Mouse (Mus musculus) macrophage (primary cell): Measurements from ENCODE around the gene Elovl3. TPM values are rescaled to one million over a fixed set of nuclear protein-coding genes. Genes with fewer than 3 reads are reported as not detected.
"Not testable (repeated sequence)": the region's sequence is repeated elsewhere in the genome, so short reads cannot be mapped to it uniquely, and the experiment has no call there.

Experiments
- H3K27ac ChIP-seq: fragments of 350-480 bp; formaldehyde crosslinking; 2 replicates; pipeline ENCODE4 v1.9.0; 2021
- H3K36me3 ChIP-seq: fragments of 350-480 bp; formaldehyde crosslinking; 2 replicates; pipeline ENCODE4 v1.9.0; 2021; ENCODE audit errors: inconsistent target
- H3K4me3 ChIP-seq: fragments of 350-480 bp; formaldehyde crosslinking; 2 replicates; pipeline ENCODE4 v1.9.0; 2021; ENCODE audit errors: inconsistent target
- H3K79me2 ChIP-seq: fragments of 350-480 bp; formaldehyde crosslinking; 2 replicates; pipeline ENCODE4 v1.9.0; 2021; ENCODE audit errors: inconsistent target
- WGBS: methylation state at CpG from one replicate; pipeline ENCODE4 v1.1.7; 2026; ENCODE audit warnings: inconsistent platforms; ENCODE audit not compliant: missing documents; 5-methylcytosine and 5-hydroxymethylcytosine counted together
- polyA plus RNA-seq: library from polyadenylated mRNA; stranded (reverse); fragments of 250-400 nt; gene quantifications from 3 replicates; pipeline ENCODE4 v1.2.4, GENCODE M21; 2018; ENCODE audit warnings: inconsistent platforms

The Elovl3 gene
- polyA plus RNA-seq, 1 experiment from 2014 or later: not detected

DNA sequence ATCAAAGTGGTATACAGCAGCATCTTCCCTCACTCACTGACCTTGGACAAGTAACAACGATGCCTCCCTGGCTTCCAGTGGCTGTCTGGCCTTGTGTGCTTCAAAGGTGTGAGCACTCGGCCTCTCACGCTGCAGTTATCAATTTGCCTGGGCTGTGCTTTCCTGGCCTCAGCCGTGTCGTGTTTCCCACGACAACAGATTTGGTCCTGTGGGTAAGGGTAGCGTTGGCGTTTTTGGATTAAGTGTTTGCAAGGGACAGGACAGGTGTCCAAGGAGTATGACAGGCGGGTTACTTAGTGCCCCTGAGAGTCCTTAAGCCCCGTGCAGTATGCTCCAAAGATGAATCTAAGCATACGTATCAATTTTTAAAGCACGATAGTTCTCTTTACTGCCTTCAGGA, 17.4 kb downstream of the Elovl3 start:
- 35% methylated on average over 12 of the region's 12 CpGs for WGBS
- Histone ChIP-seq H3K36me3 (no peaks in the 10 kb centered on the region), H3K79me2 (peaks cover 15% of the 10 kb centered on the region), H3K27ac (no peak overlapping the region), H3K4me3 (no peak overlapping the region)

DNA sequence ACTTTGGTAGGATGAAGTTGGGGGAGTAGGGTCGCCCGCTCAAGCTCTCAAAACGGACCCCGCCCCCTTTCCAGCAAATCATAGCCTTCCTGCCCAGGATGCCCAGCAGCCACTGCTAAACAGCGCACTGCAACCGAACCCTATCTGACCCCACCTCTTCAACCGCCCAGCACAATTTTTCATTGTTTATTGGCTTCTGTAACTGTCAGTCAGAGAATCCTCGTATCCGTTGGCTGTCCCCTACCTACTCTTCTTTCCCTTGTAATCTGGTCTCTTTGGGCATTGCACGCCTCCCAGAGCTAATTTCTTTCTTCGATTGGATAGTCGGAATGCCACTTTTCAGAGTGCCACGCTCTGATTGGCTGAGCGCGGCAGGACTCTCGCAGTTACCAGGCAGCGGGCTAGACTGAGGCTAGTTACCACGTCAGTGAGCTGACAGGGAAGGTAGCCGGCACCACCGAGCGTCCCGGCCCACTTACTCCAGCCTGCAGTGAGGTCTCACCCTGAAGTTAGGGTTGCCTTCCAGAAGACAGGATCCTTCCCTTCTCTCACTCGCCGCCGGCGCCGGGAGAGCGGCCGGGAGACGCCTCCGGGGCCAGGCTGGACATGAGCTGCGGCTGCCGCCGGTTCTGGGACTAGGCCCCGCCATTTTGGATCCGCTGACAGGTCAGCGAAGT, 20.6 kb downstream of the Elovl3 start, which contains the start of gene Gbf1:
TSS of gene Gbf1 (plus strand) at position 383 of the 677 bp plus-strand sequence.
- peaks cover 47% of the 10 kb centered on the region for H3K79me2 ChIP-seq
- H3K36me3 ChIP-seq: no peaks in the 10 kb centered on the region
- H3K27ac ChIP-seq: peak within 1 kb of the TSS; percentile 28
- 2% methylated on average over 37 of the region's 37 CpGs for WGBS
- H3K4me3 ChIP-seq: peak within 1 kb of the TSS; percentile 92

DNA sequence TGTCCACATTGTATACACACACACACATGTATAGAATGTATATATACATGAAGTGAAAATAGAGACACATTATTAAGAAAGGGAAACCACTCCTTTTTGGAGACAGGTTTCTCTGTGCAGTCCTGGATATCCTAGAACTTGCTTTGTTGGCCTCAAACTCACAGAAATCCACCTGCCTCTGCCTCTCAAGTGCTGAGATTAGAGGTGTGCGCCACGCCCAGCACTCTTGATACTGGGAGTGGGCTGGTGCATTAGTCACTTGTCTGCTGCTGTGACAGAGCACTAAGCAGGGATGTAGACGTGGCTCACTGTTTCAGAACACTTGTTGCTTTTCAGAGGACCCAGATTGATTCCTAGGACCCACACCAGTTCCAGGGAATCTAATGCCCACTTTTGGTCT, 34.3 kb downstream of the Elovl3 start:
- H3K4me3 ChIP-seq: no peak overlapping the region
- 91% methylated on average over 3 of the region's 3 CpGs for WGBS
- H3K27ac ChIP-seq: no peak overlapping the region
- H3K36me3 ChIP-seq: peaks cover 39% of the 10 kb centered on the region
- peaks cover 13% of the 10 kb centered on the region for H3K79me2 ChIP-seq

DNA sequence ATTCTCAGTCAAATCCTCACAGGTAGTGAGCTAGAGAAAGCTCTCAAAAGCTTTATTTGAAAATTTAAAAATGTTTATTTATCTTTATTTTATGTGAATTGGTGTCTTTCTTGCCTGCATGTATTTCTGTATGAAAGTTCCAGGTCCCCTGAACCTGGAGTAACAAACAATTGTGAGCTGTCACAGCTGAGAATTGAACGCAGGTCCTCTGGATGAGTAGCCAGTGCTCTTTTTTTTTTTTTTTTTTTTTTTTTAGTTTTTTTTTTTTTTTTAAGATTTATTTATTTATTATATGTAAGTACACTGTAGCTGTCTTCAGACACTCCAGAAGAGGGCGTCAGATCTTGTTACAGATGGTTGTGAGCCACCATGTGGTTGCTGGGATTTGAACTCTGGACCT, 35.5 kb downstream of the Elovl3 start:
- no CpG with 5 or more reads among the region's 2 CpGs for WGBS
- H3K36me3 ChIP-seq: peaks cover 41% of the 10 kb centered on the region
- not testable (repeated sequence) for H3K79me2 ChIP-seq, H3K4me3 ChIP-seq, H3K27ac ChIP-seq

DNA sequence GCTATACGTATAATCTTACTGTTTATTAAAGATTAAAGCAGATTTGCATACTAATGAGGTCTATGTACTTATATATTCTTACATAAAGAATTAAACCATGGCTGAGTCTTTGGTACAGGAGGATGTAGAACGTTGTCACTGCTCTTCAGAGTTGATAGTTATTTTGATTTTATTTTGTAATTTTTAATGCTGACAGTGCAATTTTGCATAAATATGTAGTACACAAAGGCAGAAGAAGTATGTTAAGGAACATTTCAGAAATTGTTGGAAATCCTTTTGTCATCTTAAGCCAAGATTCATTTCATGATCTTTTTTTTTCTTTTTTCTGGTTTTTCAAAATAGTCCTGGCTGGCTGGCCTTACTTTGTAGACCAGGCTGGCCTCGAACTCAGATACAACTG, 37.7 kb downstream of the Elovl3 start:
- Histone ChIP-seq H3K79me2 (no peaks in the 10 kb centered on the region), H3K36me3 (peaks cover 25% of the 10 kb centered on the region)

DNA sequence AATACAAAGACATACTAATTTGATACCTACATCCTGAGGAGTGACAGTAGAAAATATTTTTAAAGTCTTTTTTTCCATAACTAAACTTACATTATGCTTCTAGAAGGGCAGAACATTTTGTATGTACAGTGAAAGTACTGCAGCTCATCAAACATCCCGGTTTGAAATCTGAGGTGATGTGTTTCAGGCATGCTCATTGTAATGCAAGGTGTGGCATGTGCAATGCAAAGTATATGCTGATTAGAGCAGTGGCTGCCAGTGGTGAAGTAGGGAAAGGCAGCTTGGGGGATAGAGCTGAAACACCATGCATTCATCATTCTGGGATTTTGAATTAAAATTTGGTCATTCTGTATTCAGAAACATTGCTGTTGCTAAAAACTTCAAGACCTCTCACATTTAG, 38.2 kb downstream of the Elovl3 start:
- WGBS: 100% methylated on average over 1 of the region's 1 CpGs
- Histone ChIP-seq H3K79me2 (no peaks in the 10 kb centered on the region), H3K4me3 (no peak overlapping the region), H3K36me3 (peaks cover 20% of the 10 kb centered on the region), H3K27ac (no peak overlapping the region)

More for the DNA sequence above, 37.7 kb downstream of the Elovl3 start:
- 100% methylated on average over 3 of the region's 3 CpGs for WGBS
- no peak overlapping the region for H3K27ac ChIP-seq
- H3K4me3 ChIP-seq: no peak overlapping the region

DNA sequence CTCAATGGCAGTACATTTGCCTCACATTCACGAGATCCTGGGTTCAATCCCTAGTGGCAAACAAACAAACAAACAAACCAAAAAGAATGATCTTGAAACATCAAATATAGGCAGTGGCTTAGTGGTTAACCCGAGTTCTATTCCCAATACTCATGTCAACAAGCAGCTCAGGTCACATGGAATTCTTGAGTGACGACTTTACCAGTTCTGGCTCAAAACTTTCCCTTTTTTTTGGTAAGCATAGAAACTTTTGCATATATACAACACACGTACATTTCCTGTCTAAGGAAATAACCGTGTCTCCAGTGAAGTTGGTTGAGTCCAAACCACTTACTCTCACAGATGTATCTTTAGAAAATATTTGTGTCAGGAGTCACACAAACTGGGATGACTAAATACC, 40.8 kb downstream of the Elovl3 start:
- peaks cover 5% of the 10 kb centered on the region; the same call in 1 of the 2 replicates for H3K36me3 ChIP-seq
- 60% methylated on average over 4 of the region's 5 CpGs for WGBS
- no peak overlapping the region for H3K27ac ChIP-seq

DNA sequence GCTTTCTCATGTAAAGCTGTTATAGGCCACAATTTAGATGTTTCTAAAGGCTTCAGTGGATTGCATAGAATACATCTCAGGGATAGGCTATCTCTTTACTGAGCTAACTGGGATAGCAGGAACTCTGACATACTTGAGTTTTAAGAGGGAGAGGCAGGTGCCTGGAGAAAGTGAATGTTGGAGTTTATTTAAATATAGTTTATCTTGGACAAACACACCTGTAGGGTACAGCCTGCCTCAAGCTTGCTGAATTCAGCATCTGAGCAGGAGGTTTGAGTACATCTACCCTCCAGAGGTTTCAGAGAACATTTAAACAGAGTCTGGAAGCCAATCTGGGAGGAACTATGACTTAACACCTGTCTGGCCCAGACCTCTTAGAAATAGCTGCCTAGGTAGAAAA, 43.5 kb downstream of the Elovl3 start:
- H3K36me3 ChIP-seq: peaks cover 5% of the 10 kb centered on the region; the same call in 1 of the 2 replicates
- H3K4me3 ChIP-seq: no peak overlapping the region
- H3K27ac ChIP-seq: no peak overlapping the region
- H3K79me2 ChIP-seq: no peaks in the 10 kb centered on the region

More for the DNA sequence above, 40.8 kb downstream of the Elovl3 start:
- no peaks in the 10 kb centered on the region for H3K79me2 ChIP-seq
- no peak overlapping the region for H3K4me3 ChIP-seq

DNA sequence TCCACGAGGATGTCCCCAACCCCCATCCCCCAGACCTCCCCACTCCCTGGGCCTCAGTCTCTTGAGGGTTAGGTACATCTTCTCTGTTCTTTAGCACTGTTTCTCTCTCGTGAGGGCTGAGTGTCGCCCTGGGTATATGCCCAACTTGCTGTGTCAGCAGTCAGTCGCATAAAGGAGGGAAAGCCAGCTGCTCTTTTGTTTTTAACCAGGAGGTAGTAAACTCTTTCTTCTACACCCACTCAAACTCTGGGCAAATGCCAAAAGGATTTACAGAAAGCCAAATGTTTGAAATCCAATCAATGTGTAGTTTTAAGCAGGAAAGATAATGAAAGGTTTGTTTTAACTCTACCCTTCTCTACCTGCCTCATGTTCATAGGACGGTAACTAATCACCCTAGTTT, 45.3 kb downstream of the Elovl3 start:
- Histone ChIP-seq H3K4me3 (no peak overlapping the region), H3K79me2 (no peaks in the 10 kb centered on the region), H3K36me3 (no peaks in the 10 kb centered on the region), H3K27ac (no peak overlapping the region)
- WGBS: 89% methylated on average over 5 of the region's 5 CpGs

DNA sequence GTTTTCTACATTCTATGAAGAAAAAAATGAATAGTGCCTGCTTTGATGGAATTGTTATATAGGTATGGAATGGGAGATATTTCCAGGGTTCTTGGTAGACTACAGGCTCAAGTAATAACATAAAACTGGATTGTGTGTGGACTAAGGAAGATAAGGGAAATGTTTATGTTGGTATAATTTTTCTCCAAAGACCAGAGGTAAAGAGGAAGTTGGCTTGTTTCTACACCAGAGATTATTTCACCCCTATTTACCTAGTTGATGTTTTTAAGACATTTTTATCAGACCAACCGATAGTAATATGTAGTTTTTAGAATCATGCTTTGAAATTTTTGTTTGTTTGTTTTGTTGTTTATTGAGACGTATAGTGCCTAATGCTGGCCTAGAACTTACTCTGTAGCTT, 48.6 kb downstream of the Elovl3 start:
- H3K27ac ChIP-seq: no peak overlapping the region
- H3K79me2 ChIP-seq: no peaks in the 10 kb centered on the region
- no peaks in the 10 kb centered on the region for H3K36me3 ChIP-seq
- no peak overlapping the region for H3K4me3 ChIP-seq
- WGBS: 85% methylated on average over 2 of the region's 2 CpGs

DNA sequence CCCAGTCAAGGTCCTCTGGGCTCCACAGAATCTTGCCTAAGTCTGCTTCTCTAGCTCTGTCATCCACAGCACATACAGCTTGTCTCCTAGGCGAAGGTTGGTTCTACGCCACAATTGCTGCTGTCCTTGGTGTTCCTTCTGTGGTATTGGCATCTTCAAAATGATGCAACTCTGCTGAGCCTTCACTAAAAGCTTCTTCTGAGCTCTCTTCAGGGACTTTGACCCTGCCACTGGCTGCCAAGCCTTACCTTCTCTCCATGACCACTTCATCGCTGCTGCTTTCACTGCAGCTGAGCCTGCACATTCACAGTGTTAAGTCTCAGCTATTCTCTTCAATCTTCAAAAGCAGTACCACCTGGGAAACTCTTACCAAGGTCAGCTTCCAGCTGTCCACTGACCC, 50.5 kb downstream of the Elovl3 start:
- no peaks in the 10 kb centered on the region for H3K36me3 ChIP-seq
- no peak overlapping the region for H3K4me3 ChIP-seq
- no peaks in the 10 kb centered on the region for H3K79me2 ChIP-seq
- no peak overlapping the region for H3K27ac ChIP-seq
- WGBS: 98% methylated on average over 3 of the region's 3 CpGs

Other genes with a start within 250 kb of the Elovl3 start
- gene Armh3, start 133.4 kb upstream of the Elovl3 start, polyA plus RNA-seq: 9.3 to 14.2 TPM (median 10.7 TPM) in 3 replicates
- 5.1 to 9.8 TPM (median 9.4 TPM) in 3 replicates for gene Hps6, start 128.4 kb upstream of the Elovl3 start, polyA plus RNA-seq
- 13.1 to 26.2 TPM (median 15.9 TPM) in 3 replicates for gene Pprc1, start 87.0 kb upstream of the Elovl3 start, polyA plus RNA-seq
- gene Ldb1, start 86.7 kb upstream of the Elovl3 start, polyA plus RNA-seq: 59.8 to 83.3 TPM (median 73.3 TPM) in 3 replicates
- gene Nolc1, start 56.0 kb upstream of the Elovl3 start, polyA plus RNA-seq: 18.8 to 68.9 TPM (median 43.9 TPM) in 3 replicates
- gene Pitx3, start 16.4 kb downstream of the Elovl3 start, polyA plus RNA-seq: not detected in 3 replicates
- 26.0 to 52.8 TPM (median 26.1 TPM) in 3 replicates for gene Gbf1, start 20.6 kb downstream of the Elovl3 start, polyA plus RNA-seq
- 22.0 to 49.3 TPM (median 32.3 TPM) in 3 replicates for gene Nfkb2, start 172.4 kb downstream of the Elovl3 start, polyA plus RNA-seq
- gene Psd, start 195.3 kb downstream of the Elovl3 start, polyA plus RNA-seq: 0.13 to 0.33 TPM in 2 of 3 replicates, not detected in the other
- 1.1 to 6.6 TPM (median 6.4 TPM) in 3 replicates for gene Fbxl15, start 196.3 kb downstream of the Elovl3 start, polyA plus RNA-seq
- 107 to 134 TPM (median 122 TPM) in 3 replicates for gene Cuedc2, start 206.8 kb downstream of the Elovl3 start, polyA plus RNA-seq
- 15.2 to 23.8 TPM (median 20.1 TPM) in 3 replicates for gene Mfsd13a, start 209.2 kb downstream of the Elovl3 start, polyA plus RNA-seq
- gene 2310034G01Rik, start 218.4 kb downstream of the Elovl3 start, polyA plus RNA-seq: 0.17 to 0.31 TPM (median 0.27 TPM) in 3 replicates